Mouse (Mus musculus) neutrophil, adult 65 days (primary cell): ENCODE data around the gene Cdcp2. TPM values are rescaled to one million over a fixed set of nuclear protein-coding genes. Genes with fewer than 3 reads are reported as not detected.

Source experiments
- total RNA-seq: library from RNA; stranded (reverse); gene quantifications from 2 replicates; pipeline ENCODE4 v1.2.4, GENCODE M21; 2023

Gene Cdcp2
- total RNA-seq, result not detected in 2 replicates

DNA sequence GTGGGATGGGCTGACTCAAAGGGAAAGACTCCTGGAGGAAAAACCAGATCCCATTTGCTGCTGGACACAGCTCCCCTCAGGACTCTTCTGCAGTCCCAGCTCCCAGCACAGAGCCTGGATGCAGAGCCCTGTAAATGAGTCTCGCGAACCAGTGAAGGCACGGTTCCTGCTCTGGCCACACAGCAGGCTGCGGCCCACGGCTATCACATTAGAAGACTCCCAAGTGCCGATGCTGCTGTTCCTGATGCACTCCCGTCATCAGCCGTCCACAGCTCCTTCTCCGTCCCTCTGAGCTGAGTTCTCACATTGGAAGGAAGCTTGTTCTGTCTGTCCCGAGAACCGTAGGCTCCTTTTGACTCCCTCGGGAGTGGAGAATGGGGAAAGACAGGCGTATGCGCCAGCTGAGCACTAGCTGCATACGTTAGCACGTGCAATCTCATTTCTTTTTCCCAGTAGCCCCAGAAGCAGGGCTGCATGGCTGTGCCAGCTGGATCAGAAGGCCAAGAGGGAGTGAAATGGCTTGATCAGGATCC, at the start of gene Cdcp2:
Cdcp2 (plus strand) TSS at position 51 of the 533 bp plus-strand sequence.

DNA sequence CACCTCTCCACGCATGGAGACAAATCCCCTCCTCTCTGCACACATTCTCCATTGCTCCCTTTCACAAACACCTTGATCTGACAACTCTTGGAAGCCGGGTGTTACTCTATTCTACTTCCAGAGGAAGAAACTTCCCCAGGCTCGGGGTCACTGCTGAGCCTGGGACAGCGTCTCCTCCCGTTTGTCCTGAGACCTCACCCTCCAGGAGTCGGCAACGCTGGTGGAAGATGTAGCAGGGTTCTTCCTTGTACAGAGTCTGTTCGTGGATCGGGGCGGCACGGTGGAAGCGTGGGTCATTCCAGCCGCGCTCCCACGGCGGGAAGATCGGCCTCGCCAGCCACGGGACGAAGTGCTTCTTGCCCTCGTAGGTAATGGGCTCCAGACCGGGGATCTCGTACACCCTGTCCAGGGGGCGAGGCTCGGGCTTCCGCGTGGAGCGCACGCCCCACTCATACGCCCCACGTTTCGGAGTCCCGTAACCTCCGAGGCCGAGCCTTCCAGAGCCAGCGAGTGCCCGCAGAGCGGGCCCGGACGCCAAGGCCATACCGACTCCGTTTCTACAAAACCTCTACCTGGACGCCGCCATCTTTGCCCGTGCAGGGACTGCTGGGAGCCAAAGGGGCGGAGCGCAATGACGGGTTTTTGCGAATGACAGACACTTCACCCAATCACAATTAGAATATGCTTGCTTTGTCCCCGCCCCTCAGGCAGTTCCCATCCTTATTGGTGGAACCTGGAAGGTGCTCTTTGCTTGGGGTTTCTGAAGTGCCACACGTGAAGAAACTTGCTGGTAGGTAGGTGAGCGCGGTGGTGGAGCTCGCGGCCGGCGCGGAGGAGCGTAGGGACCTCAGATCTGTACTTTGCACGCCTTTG, 30.2 kb upstream of the Cdcp2 start, which contains the start of the genes Mrpl37 and Cyb5rl:
Mrpl37 (minus strand) TSS at position 617 of the 873 bp plus-strand sequence.
Cyb5rl (plus strand) TSS at position 737 of the 873 bp plus-strand sequence.

Other genes starting within 250 kb of the Cdcp2 start
- gene Ssbp3, start 186.2 kb upstream of the Cdcp2 start, total RNA-seq, result 16.2 and 18.1 TPM in 2 replicates
- 21.9 and 35.1 TPM in 2 replicates for gene Mrpl37, start 30.0 kb upstream of the Cdcp2 start, total RNA-seq
- gene Cyb5rl, start 29.9 kb upstream of the Cdcp2 start, total RNA-seq, result 2.1 and 2.8 TPM in 2 replicates
- 138 and 152 TPM in 2 replicates for gene Tmem59, start 81.5 kb downstream of the Cdcp2 start, total RNA-seq
- 27.1 and 34.5 TPM in 2 replicates for gene Tceanc2, start 82.2 kb downstream of the Cdcp2 start, total RNA-seq
- not detected in 2 replicates for gene Ldlrad1, start 112.3 kb downstream of the Cdcp2 start, total RNA-seq
- 9.4 and 14.2 TPM in 2 replicates for gene Lrrc42, start 156.6 kb downstream of the Cdcp2 start, total RNA-seq
- gene Hspb11, start 156.7 kb downstream of the Cdcp2 start, total RNA-seq, result 4.5 and 6.3 TPM in 2 replicates
- gene Dio1, start 210.3 kb downstream of the Cdcp2 start, total RNA-seq, result not detected in 2 replicates
- 51.2 and 54.1 TPM in 2 replicates for gene Yipf1, start 217.5 kb downstream of the Cdcp2 start, total RNA-seq